Mouse (Mus musculus): ENCODE results near the gene Csnk2b.

GRCm38 (mm10) chr17:35139269-35139668, 17.4 kb upstream of the Csnk2b start:
- no peak for TF ChIP-seq CTCF (IDR thresholded peaks at IDR 0.05; ENCODE audit: insufficient read depth, low read length)
- no peak for TF ChIP-seq POLR2A (IDR thresholded peaks at IDR 0.05; ENCODE audit: borderline replicate concordance, extremely low read depth, low read depth, low read length)

Measured in lung, adult 2 months (tissue).